Mouse (Mus musculus) intestine, postnatal 0 days (tissue): ENCODE data around the gene Lrrc4b. TPM values are rescaled to one million over a fixed set of nuclear protein-coding genes. Genes with fewer than 3 reads are reported as not detected.

Experiments
- ATAC-seq: fragments of 200-750 bp; cut with Nextera tagmentation; 2 replicates; pipeline ENCODE4 v1.8.0; 2017; ENCODE audit warnings: mild to moderate bottlenecking, moderate TSS enrichment, moderate library complexity
- H3K27ac ChIP-seq: fragments of 300-500 bp; sonication (generic); 2 replicates; pipeline ENCODE4 v1.5.1; 2014; ENCODE audit warnings: mild to moderate bottlenecking, low read depth, low read length, moderate library complexity
- H3K27me3 ChIP-seq: fragments of 300-500 bp; sonication (generic); replicated peaks from 2 replicates; pipeline ENCODE4 v1.6.1; 2014; ENCODE audit warnings: low read length, mixed read lengths; ENCODE audit not compliant: control insufficient read depth, insufficient read depth
- H3K36me3 ChIP-seq: fragments of 300-500 bp; sonication (generic); 2 replicates; pipeline ENCODE4 v1.6.1; 2014; ENCODE audit warnings: mild to moderate bottlenecking, moderate library complexity; ENCODE audit not compliant: control insufficient read depth, insufficient read depth
- H3K4me1 ChIP-seq: fragments of 300-500 bp; sonication (generic); replicated peaks from 2 replicates; pipeline ENCODE4 v1.6.1; 2014; ENCODE audit warnings: antibody characterized with exemption, low read length, mixed read lengths; ENCODE audit not compliant: control insufficient read depth, insufficient read depth
- H3K4me2 ChIP-seq: fragments of 300-500 bp; sonication (generic); replicated peaks from 2 replicates; pipeline ENCODE4 v1.6.1; 2014; ENCODE audit warnings: low read depth, mild to moderate bottlenecking, moderate library complexity
- H3K4me3 ChIP-seq: fragments of 300-500 bp; sonication (generic); 2 replicates; pipeline ENCODE4 v1.5.1; 2014; ENCODE audit warnings: low read depth, low read length
- H3K9ac ChIP-seq: fragments of 300-500 bp; sonication (generic); 2 replicates; pipeline ENCODE4 v1.6.1; 2014; ENCODE audit warnings: mild to moderate bottlenecking, low read depth, low read length
- H3K9me3 ChIP-seq: fragments of 300-500 bp; sonication (generic); 2 replicates; pipeline ENCODE4 v1.6.1; 2016; ENCODE audit warnings: mixed run types; ENCODE audit not compliant: control insufficient read depth
- CTCF ChIP-seq: sonication (generic); IDR thresholded peaks from 2 replicates; pipeline ENCODE4 v1.5.1; 2016; ENCODE audit warnings: low read depth, mild to moderate bottlenecking, control low read depth, antibody characterized with exemption, moderate library complexity
- WGBS: fragments of 180-500 bp; shearing (Covaris S2); extraction: QIAGEN DNeasy Blood & Tissue Kit; methylation state at CpG from one replicate; pipeline ENCODE4 v1.1.7; 2014; 5-methylcytosine and 5-hydroxymethylcytosine counted together
- polyA plus RNA-seq: library from polyadenylated mRNA; unstranded; fragments of >200 nt; fragmentation: Nextera tagmentation; extraction: Ambion mirVana; gene quantifications from 2 replicates; pipeline ENCODE4 v1.2.1, GENCODE M21; 2015

Lrrc4b gene
- polyA plus RNA-seq, 1 experiment from 2014 or later = 0.35 TPM

GRCm38 (mm10) chr7:44411144-44411543, 17.7 kb upstream of the Lrrc4b start:
- Histone ChIP-seq H3K36me3 (no peaks in the 10 kb centered on the region), H3K4me3 (no peak overlapping the region), H3K4me1 (no peaks in the 10 kb centered on the region), H3K27ac (no peak overlapping the region), H3K9me3 (no peaks in the 10 kb centered on the region), H3K27me3 (no peaks in the 10 kb centered on the region), H3K4me2 (no peak overlapping the region), H3K9ac (no peak overlapping the region)
- no peak for TF ChIP-seq CTCF
- ATAC-seq = no peak
- WGBS = 85% methylated on average over 4 of the region's 4 CpGs

- TF ChIP-seq CTCF = no peak
- Histone ChIP-seq H3K9ac (no peak overlapping the region), H3K27ac (no peak overlapping the region), H3K4me3 (no peak overlapping the region), H3K4me1 (no peaks in the 10 kb centered on the region), H3K4me2 (no peak overlapping the region), H3K27me3 (no peaks in the 10 kb centered on the region), H3K9me3 (no peaks in the 10 kb centered on the region), H3K36me3 (no peaks in the 10 kb centered on the region)
- WGBS = 83% methylated on average over 6 of the region's 6 CpGs
- no peak for ATAC-seq
These were observed 15.5 kb upstream of the Lrrc4b start for GRCm38 (mm10) chr7:44413307-44413706.

GRCm38 (mm10) chr7:44427666-44428065, 1.2 kb upstream of the Lrrc4b start:
- H3K4me1 ChIP-seq = no peaks in the 10 kb centered on the region
- H3K27ac ChIP-seq = no peak overlapping the region
- H3K9me3 ChIP-seq = no peaks in the 10 kb centered on the region
- H3K4me2 ChIP-seq = no peak overlapping the region
- ATAC-seq = no peak
- no peak for TF ChIP-seq CTCF
- no peak overlapping the region for H3K4me3 ChIP-seq
- no peaks in the 10 kb centered on the region for H3K36me3 ChIP-seq
- no peak overlapping the region for H3K9ac ChIP-seq
- WGBS = 12% methylated on average over 8 of the region's 8 CpGs
- peaks cover 32% of the 10 kb centered on the region for H3K27me3 ChIP-seq

GRCm38 (mm10) chr7:44428171-44428950, 457 bp upstream of the Lrrc4b start:
- peak overlapping the region; percentile 16; the same call in 1 of the 2 replicates for H3K4me3 ChIP-seq
- H3K27ac ChIP-seq = no peak overlapping the region
- peak overlapping the region; percentile 59 for H3K4me2 ChIP-seq
- no peaks in the 10 kb centered on the region for H3K36me3 ChIP-seq
- WGBS = 4% methylated on average over 16 of the region's 38 CpGs
- no peak overlapping the region for H3K9ac ChIP-seq
- H3K9me3 ChIP-seq = no peaks in the 10 kb centered on the region
- H3K27me3 ChIP-seq = peaks cover 34% of the 10 kb centered on the region
- no peak for TF ChIP-seq CTCF
- no peaks in the 10 kb centered on the region for H3K4me1 ChIP-seq
- no peak for ATAC-seq

- Histone ChIP-seq H3K4me2 (peak overlapping the region; percentile 59), H3K9ac (no peak overlapping the region), H3K36me3 (no peaks in the 10 kb centered on the region), H3K9me3 (no peaks in the 10 kb centered on the region), H3K4me1 (no peaks in the 10 kb centered on the region), H3K4me3 (peak overlapping the region; percentile 32), H3K27ac (no peak overlapping the region), H3K27me3 (peaks cover 34% of the 10 kb centered on the region)
- 5% methylated on average over 29 of the region's 32 CpGs for WGBS
- ATAC-seq = no peak
- no peak for TF ChIP-seq CTCF
These were observed 993 bp downstream of the Lrrc4b start for GRCm38 (mm10) chr7:44429534-44430488.

GRCm38 (mm10) chr7:44432550-44432949, 3.7 kb downstream of the Lrrc4b start:
- Histone ChIP-seq H3K4me2 (no peak overlapping the region), H3K4me1 (no peaks in the 10 kb centered on the region), H3K36me3 (no peaks in the 10 kb centered on the region), H3K9me3 (no peaks in the 10 kb centered on the region), H3K27ac (no peak overlapping the region), H3K4me3 (no peak overlapping the region), H3K27me3 (peaks cover 33% of the 10 kb centered on the region), H3K9ac (no peak overlapping the region)
- 72% methylated on average over 6 of the region's 6 CpGs for WGBS
- no peak for TF ChIP-seq CTCF
- ATAC-seq = no peak
